In genomic region chr17:25255110-25255509, GRCm38 (mm10) we compare ENCODE assay signal across 19 mouse cellular contexts. TPM values are rescaled to one million over a fixed set of nuclear protein-coding genes. Genes with fewer than 3 reads are reported as not detected.
DNase-seq lines count a peak whose midpoint lies in the region; ATAC-seq and TF ChIP-seq lines count a peak whose summit lies in the region.
"Had no signal": no experiment of that assay in that cellular context is flagged by ENCODE, and none has a peak within 500 bp of the region (broad histone marks: within the 10 kb centered on the region; RNA-seq: fewer than 3 reads in every experiment).

No protein-coding gene starts in this region.

- H3K9me3 ChIP-seq in forebrain, embryonic 12.5 days, result no peaks in the 10 kb centered on the region
- H3K9me3 ChIP-seq in forebrain, embryonic 11.5 days (ENCODE audit: control insufficient read depth, low read length), result no peaks in the 10 kb centered on the region
- H3K9me3 ChIP-seq in liver, embryonic 12.5 days (replicated peaks), result no peaks in the 10 kb centered on the region
- H3K9me3 ChIP-seq in liver, postnatal 0 days (ENCODE audit: low read length), result no peaks in the 10 kb centered on the region
- H3K9me3 ChIP-seq: embryonic facial prominence, embryonic 12.5 days; heart, embryonic 15.5 days; limb, embryonic 15.5 days; lung, embryonic 15.5 days; stomach, embryonic 15.5 days had no signal

- no peak overlapping the region for H3K4me2 ChIP-seq in forebrain, embryonic 12.5 days
- no peak overlapping the region for H3K4me2 ChIP-seq in forebrain, embryonic 11.5 days (ENCODE audit: low read depth, low read length, severe bottlenecking)
- H3K4me2 ChIP-seq in liver, embryonic 12.5 days, result peak overlapping the region; percentile 65
- no peak overlapping the region for H3K4me2 ChIP-seq in liver, postnatal 0 days (ENCODE audit: low read depth, low read length)

- peaks cover 52% of the 10 kb centered on the region for H3K4me1 ChIP-seq in forebrain, embryonic 12.5 days
- peaks cover 24% of the 10 kb centered on the region for H3K4me1 ChIP-seq in forebrain, embryonic 11.5 days (replicated peaks; ENCODE audit: control insufficient read depth, insufficient read depth, low read length)
- peaks cover 12% of the 10 kb centered on the region for H3K4me1 ChIP-seq in liver, embryonic 12.5 days
- H3K4me1 ChIP-seq in liver, postnatal 0 days (ENCODE audit: insufficient read depth), result peaks cover 10% of the 10 kb centered on the region

- peaks cover 18% of the 10 kb centered on the region for H3K36me3 ChIP-seq in forebrain, embryonic 12.5 days (replicated peaks)
- H3K36me3 ChIP-seq in forebrain, embryonic 11.5 days (ENCODE audit: control insufficient read depth, insufficient read depth, low read length), result peaks cover 3% of the 10 kb centered on the region; the same call in 1 of the 2 replicates
- peaks cover 16% of the 10 kb centered on the region for H3K36me3 ChIP-seq in liver, embryonic 12.5 days
- H3K36me3 ChIP-seq in liver, postnatal 0 days (replicated peaks; ENCODE audit: insufficient read depth, low read length), result peaks cover 10% of the 10 kb centered on the region

- 70% methylated on average over 2 of the region's 2 CpGs for WGBS in forebrain, embryonic 12.5 days
- 72% methylated on average over 2 of the region's 2 CpGs for WGBS in forebrain, embryonic 11.5 days
- WGBS in liver, embryonic 12.5 days (ENCODE audit: insufficient replicate concordance), result 44% methylated on average over 2 of the region's 2 CpGs
- 63% methylated on average over 2 of the region's 2 CpGs for WGBS in liver, postnatal 0 days (ENCODE audit: insufficient replicate concordance)

- peaks cover 44% of the 10 kb centered on the region for H3K27me3 ChIP-seq in forebrain, embryonic 12.5 days
- peaks cover 19% of the 10 kb centered on the region for H3K27me3 ChIP-seq in forebrain, embryonic 11.5 days (ENCODE audit: control insufficient read depth, insufficient read depth, low read length)
- H3K27me3 ChIP-seq in liver, embryonic 12.5 days (replicated peaks), result peaks cover 80% of the 10 kb centered on the region
- peaks cover 37% of the 10 kb centered on the region for H3K27me3 ChIP-seq in liver, postnatal 0 days (ENCODE audit: insufficient read depth, low read length)
- H3K27me3 ChIP-seq: Patski had no signal

- H3K4me3 ChIP-seq in forebrain, embryonic 12.5 days (replicated peaks), result no peak overlapping the region
- H3K4me3 ChIP-seq in forebrain, embryonic 11.5 days (ENCODE audit: low read depth, low read length), result no peak overlapping the region
- H3K4me3 ChIP-seq in liver, embryonic 12.5 days, result peak overlapping the region; percentile 42; the same call in 1 of the 2 replicates
- H3K4me3 ChIP-seq in liver, postnatal 0 days (ENCODE audit: low read depth, low read length), result no peak overlapping the region
- H3K4me3 ChIP-seq: left cerebral cortex, adult 2 months had no signal

- ATAC-seq in forebrain, embryonic 12.5 days (ENCODE audit: low FRiP score), result no peak
- ATAC-seq in forebrain, embryonic 11.5 days (replicated peaks; ENCODE audit: low FRiP score), result no peak
- no peak for ATAC-seq in liver, embryonic 12.5 days
- no peak for ATAC-seq in liver, postnatal 0 days
- ATAC-seq: Patski had no signal

- 0 out of 2 replicates have a peak overlapping the region, but pooled peaks have one; percentile 29 for H3K9ac ChIP-seq in forebrain, embryonic 12.5 days
- no peak overlapping the region for H3K9ac ChIP-seq in forebrain, embryonic 11.5 days (ENCODE audit: low read length)
- no peak overlapping the region for H3K9ac ChIP-seq in liver, embryonic 12.5 days
- no peak overlapping the region for H3K9ac ChIP-seq in liver, postnatal 0 days (replicated peaks)
- H3K9ac ChIP-seq: limb, embryonic 15.5 days; lung, embryonic 15.5 days had no signal

- no peak for TF ChIP-seq EP300 in liver, postnatal 0 days (IDR thresholded peaks at IDR 0.05; ENCODE audit: low read depth)

- no peak for TF ChIP-seq CTCF in liver, postnatal 0 days (IDR thresholded peaks at IDR 0.05; ENCODE audit: low read depth)

- H3K27ac ChIP-seq in forebrain, embryonic 12.5 days, result no peak overlapping the region
- no peak overlapping the region for H3K27ac ChIP-seq in forebrain, embryonic 11.5 days (ENCODE audit: low read depth, low read length)
- H3K27ac ChIP-seq in liver, embryonic 12.5 days, result no peak overlapping the region
- H3K27ac ChIP-seq in liver, postnatal 0 days (ENCODE audit: low read depth), result no peak overlapping the region
- H3K27ac ChIP-seq: embryonic facial prominence, embryonic 12.5 days; heart, embryonic 15.5 days; left cerebral cortex, adult 2 months; limb, embryonic 15.5 days; lung, embryonic 15.5 days; stomach, embryonic 15.5 days had no signal

- DNase-seq in forebrain, embryonic 11.5 days (ENCODE audit: low spot score), result no peak
- DNase-seq in liver, postnatal 0 days, result no peak
- peak; percentile 62 for DNase-seq in induced T-regulatory cell, adult 2 months (ENCODE audit: low read depth)
- peak; percentile 61 for DNase-seq in naive thymus-derived CD4-positive, alpha-beta T cell, adult 2 months (ENCODE audit: low read depth)
- DNase-seq in adrenal gland, postnatal 25 days, result no peak
- DNase-seq in right cerebral cortex, adult 18-20 months, result no peak
- DNase-seq: cerebellum, adult 11 months; kidney, adult 18-20 months; kidney, postnatal 25 days; spleen, adult 18-20 months had no signal

RNA-seq across cellular contexts. Expression of gene Baiap3, which starts 1.1 kb away (rescaled TPM):
- polyA plus RNA-seq in forebrain, embryonic 12.5 days (2016; fragmentation: Nextera tagmentation; extraction: Ambion mirVana), result 2.9 and 3.8 TPM in 2 replicates
- polyA plus RNA-seq in forebrain, embryonic 11.5 days (2014; fragmentation: Nextera tagmentation; extraction: Ambion mirVana), result 1.2 and 1.7 TPM in 2 replicates
- 0.30 and 0.44 TPM in 2 replicates for polyA plus RNA-seq in liver, embryonic 12.5 days (2016; fragmentation: Nextera tagmentation; extraction: Ambion mirVana)
- polyA plus RNA-seq in liver, postnatal 0 days (2015; fragmentation: Nextera tagmentation; extraction: Ambion mirVana), result 0.54 and 0.58 TPM in 2 replicates
- 6.8 and 15.0 TPM in 2 replicates for total RNA-seq in adrenal gland, postnatal 25 days (2021)

RNA-seq across cellular contexts. Expression of gene Tsr3, which starts 15.1 kb away (rescaled TPM):
- 61.0 and 64.2 TPM in 2 replicates for polyA plus RNA-seq in forebrain, embryonic 12.5 days (2016; fragmentation: Nextera tagmentation; extraction: Ambion mirVana)
- polyA plus RNA-seq in forebrain, embryonic 11.5 days (2014; fragmentation: Nextera tagmentation; extraction: Ambion mirVana), result 63.4 and 66.7 TPM in 2 replicates
- polyA plus RNA-seq in liver, embryonic 12.5 days (2016; fragmentation: Nextera tagmentation; extraction: Ambion mirVana), result 32.6 and 33.3 TPM in 2 replicates
- polyA plus RNA-seq in liver, postnatal 0 days (2015; fragmentation: Nextera tagmentation; extraction: Ambion mirVana), result 19.1 and 19.7 TPM in 2 replicates
- total RNA-seq in adrenal gland, postnatal 25 days (2021), result 25.0 and 28.4 TPM in 2 replicates

RNA-seq across cellular contexts. Expression of gene Gnptg, which starts 15.2 kb away (rescaled TPM):
- polyA plus RNA-seq in forebrain, embryonic 12.5 days (2016; fragmentation: Nextera tagmentation; extraction: Ambion mirVana), result 60.1 and 64.4 TPM in 2 replicates
- 51.3 and 56.3 TPM in 2 replicates for polyA plus RNA-seq in forebrain, embryonic 11.5 days (2014; fragmentation: Nextera tagmentation; extraction: Ambion mirVana)
- polyA plus RNA-seq in liver, embryonic 12.5 days (2016; fragmentation: Nextera tagmentation; extraction: Ambion mirVana), result 22.2 and 24.4 TPM in 2 replicates
- polyA plus RNA-seq in liver, postnatal 0 days (2015; fragmentation: Nextera tagmentation; extraction: Ambion mirVana), result 21.2 and 22.8 TPM in 2 replicates
- total RNA-seq in adrenal gland, postnatal 25 days (2021), result 42.4 and 50.1 TPM in 2 replicates

RNA-seq across cellular contexts. Expression of gene Ube2i, which starts 19.3 kb away (rescaled TPM):
- 849 and 866 TPM in 2 replicates for polyA plus RNA-seq in forebrain, embryonic 12.5 days (2016; fragmentation: Nextera tagmentation; extraction: Ambion mirVana)
- polyA plus RNA-seq in forebrain, embryonic 11.5 days (2014; fragmentation: Nextera tagmentation; extraction: Ambion mirVana), result 837 and 868 TPM in 2 replicates
- polyA plus RNA-seq in liver, embryonic 12.5 days (2016; fragmentation: Nextera tagmentation; extraction: Ambion mirVana), result 437 and 442 TPM in 2 replicates
- polyA plus RNA-seq in liver, postnatal 0 days (2015; fragmentation: Nextera tagmentation; extraction: Ambion mirVana), result 155 and 164 TPM in 2 replicates
- total RNA-seq in adrenal gland, postnatal 25 days (2021), result 234 and 263 TPM in 2 replicates

RNA-seq across cellular contexts. Expression of gene Prss34, which starts 43.1 kb away (rescaled TPM):
- not detected in 2 replicates for polyA plus RNA-seq in forebrain, embryonic 12.5 days (2016; fragmentation: Nextera tagmentation; extraction: Ambion mirVana)
- not detected in 2 replicates for polyA plus RNA-seq in forebrain, embryonic 11.5 days (2014; fragmentation: Nextera tagmentation; extraction: Ambion mirVana)
- polyA plus RNA-seq in liver, embryonic 12.5 days (2016; fragmentation: Nextera tagmentation; extraction: Ambion mirVana), result not detected in 2 replicates
- polyA plus RNA-seq in liver, postnatal 0 days (2015; fragmentation: Nextera tagmentation; extraction: Ambion mirVana), result 11.1 and 15.4 TPM in 2 replicates
- total RNA-seq in adrenal gland, postnatal 25 days (2021), result 0.27 TPM in 1 of 2 replicates, not detected in the other
- total RNA-seq: left cerebral cortex, adult 2 months had no signal
- polyA plus RNA-seq: embryonic facial prominence, embryonic 12.5 days; Patski had no signal

Comparison
In these comparisons a context has a peak if more than half of its experiments do, and no peak if none do; other contexts are left out.
1. DNase-seq: peak in induced T-regulatory cell, adult 2 months (single experiment) and naive thymus-derived CD4-positive, alpha-beta T cell, adult 2 months (single experiment); none in forebrain, embryonic 11.5 days (single experiment), liver, postnatal 0 days (single experiment), adrenal gland, postnatal 25 days (single experiment) and right cerebral cortex, adult 18-20 months (single experiment).